Mouse (Mus musculus) CH12.LX (cell line): ENCODE results near the gene Cacna1a.

Source experiments
- CTCF ChIP-seq, 2 experiments: IDR thresholded peaks in 1 of 2; conservative IDR thresholded peaks in 1 of 2; 2 replicates each; pipeline ENCODE4 v1.5.1; 2011 to 2012; ENCODE audit warnings: low read depth in 2 of 2, low read length in 2 of 2, improper control_type of control experiment in 1 of 2, inconsistent platforms in 1 of 2, mild to moderate bottlenecking in 1 of 2, moderate library complexity in 1 of 2
- HCFC1 ChIP-seq: IDR thresholded peaks from 2 replicates; pipeline ENCODE4 v1.6.1; 2012; ENCODE audit warnings: low read depth, mild to moderate bottlenecking, inconsistent platforms, low read length, improper control_type of control experiment
- IRF4 ChIP-seq: IDR thresholded peaks from 2 replicates; pipeline ENCODE4 v1.6.1; 2014; ENCODE audit warnings: low read depth, mild to moderate bottlenecking, inconsistent platforms, low read length, improper control_type of control experiment
- JUND ChIP-seq: conservative IDR thresholded peaks from 2 replicates; pipeline ENCODE4 v1.6.1; 2011; ENCODE audit warnings: low read depth, low read length, improper control_type of control experiment
- NRF1 ChIP-seq: IDR thresholded peaks from 2 replicates; pipeline ENCODE4 v1.6.1; 2014; ENCODE audit warnings: low read depth, mild to moderate bottlenecking, inconsistent platforms, low read length, improper control_type of control experiment, moderate library complexity
- POLR2A ChIP-seq: IDR thresholded peaks from 2 replicates; pipeline ENCODE4 v1.6.1; 2011; ENCODE audit warnings: low read depth, mild to moderate bottlenecking, improper control_type of control experiment, low read length
- POLR2AphosphoS2 ChIP-seq: IDR thresholded peaks from 2 replicates; pipeline ENCODE4 v1.6.1; 2011; ENCODE audit warnings: low read depth, low read length, improper control_type of control experiment

GRCm38 (mm10) chr8:84395751-84396457 lies 7.7 kb downstream of the Cacna1a start:
- TF ChIP-seq JUND (no peak), POLR2A (no peak), POLR2AphosphoS2 (no peak), HCFC1 (no peak), NRF1 (no peak), CTCF (conservative IDR thresholded peaks at IDR 0.05 in 1 of 2, IDR thresholded peaks at IDR 0.05 in 1 of 2; ENCODE audit: low read depth in 2 of 2, low read length in 2 of 2) (no peak), IRF4 (no peak)
